Mouse (Mus musculus): ENCODE data around the gene Dgka. TPM values are rescaled to one million over a fixed set of nuclear protein-coding genes. Genes with fewer than 3 reads are reported as not detected.
"Not testable (repeated sequence)": the region's sequence is repeated elsewhere in the genome, so short reads cannot be mapped to it uniquely, and the experiment has no call there.

Gene Dgka
- polyA plus RNA-seq, 1 experiment from 2014 or later = 5.0 TPM

DNA sequence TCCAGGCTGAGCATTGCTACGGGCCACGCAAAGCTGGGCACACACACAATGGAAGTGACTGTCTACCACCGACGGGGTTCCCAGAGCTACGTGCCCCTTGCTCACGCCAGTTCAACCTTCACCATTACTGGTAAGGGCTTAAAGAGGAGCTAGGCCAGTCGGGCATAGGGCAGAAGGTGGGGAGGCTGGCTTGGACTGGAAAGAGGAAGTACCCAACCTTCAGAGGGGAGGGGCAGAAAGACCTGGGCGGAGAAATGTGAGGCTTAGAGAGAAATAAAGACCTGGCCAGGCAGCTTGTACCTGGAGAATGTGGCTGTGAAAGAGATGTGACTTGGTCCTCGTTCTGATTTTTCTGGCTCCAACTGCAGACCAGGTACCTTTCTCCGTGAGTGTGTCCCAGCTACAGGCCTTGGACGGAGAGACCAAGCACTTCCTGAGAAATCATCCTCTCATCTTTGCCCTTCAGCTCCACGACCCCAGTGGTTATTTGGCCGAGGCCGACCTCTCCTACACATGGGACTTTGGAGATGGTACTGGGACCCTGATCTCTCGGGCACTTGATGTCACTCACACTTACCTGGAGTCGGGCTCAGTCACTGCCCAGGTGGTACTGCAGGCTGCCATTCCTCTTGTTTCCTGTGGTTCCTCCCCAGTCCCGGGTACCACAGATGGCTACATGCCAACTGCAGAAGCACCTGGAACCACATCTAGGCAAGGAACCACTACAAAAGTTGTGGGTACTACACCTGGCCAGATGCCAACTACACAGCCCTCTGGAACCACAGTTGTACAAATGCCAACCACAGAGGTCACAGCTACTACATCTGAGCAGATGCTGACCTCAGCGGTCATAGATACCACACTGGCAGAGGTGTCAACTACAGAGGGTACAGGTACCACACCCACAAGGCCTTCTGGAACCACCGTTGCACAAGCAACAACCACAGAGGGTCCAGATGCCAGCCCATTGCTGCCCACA lies 28.8 kb downstream of the Dgka start:
- 85% methylated on average over 19 of the region's 19 CpGs for WGBS
- Histone ChIP-seq H3K4me3 (ENCODE audit: low read depth, low read length) (no peak overlapping the region), H3K9me3 (ENCODE audit: control insufficient read depth, low read length) (no peaks in the 10 kb centered on the region), H3K36me3 (ENCODE audit: control insufficient read depth, insufficient read depth, low read length) (no peaks in the 10 kb centered on the region), H3K4me1 (replicated peaks; ENCODE audit: control insufficient read depth, insufficient read depth, low read length) (no peaks in the 10 kb centered on the region), H3K9ac (ENCODE audit: low read depth, low read length) (no peak overlapping the region), H3K4me2 (replicated peaks; ENCODE audit: low read depth, low read length) (no peak overlapping the region), H3K27ac (ENCODE audit: low read depth, low read length) (no peak overlapping the region), H3K27me3 (ENCODE audit: control insufficient read depth, insufficient read depth, low read length) (no peaks in the 10 kb centered on the region)
- ATAC-seq (ENCODE audit: low FRiP score) (no peak), DNase-seq (ENCODE audit: low spot score) (no peak)

DNA sequence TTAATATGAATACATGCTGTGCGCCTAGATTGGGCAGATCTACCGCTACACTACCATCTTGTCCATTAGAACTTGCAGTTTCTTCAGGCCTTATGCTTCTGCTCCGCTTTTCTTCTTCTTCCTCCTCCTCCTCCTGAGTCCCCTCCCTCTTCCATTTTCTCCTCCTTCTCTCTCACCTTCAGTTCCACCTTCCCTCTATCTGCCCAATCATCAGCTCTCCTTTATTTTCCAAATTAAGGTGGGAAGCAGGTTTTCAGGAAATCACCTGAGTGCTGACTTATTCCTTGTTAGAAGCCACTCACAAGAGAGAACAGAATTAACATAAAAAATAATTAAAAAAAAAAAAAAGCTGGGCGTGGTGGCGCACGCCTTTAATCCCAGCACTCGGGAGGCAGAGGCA lies 33.3 kb downstream of the Dgka start:
- ATAC-seq (ENCODE audit: low FRiP score); H3K9ac ChIP-seq (ENCODE audit: low read depth, low read length); H3K36me3 ChIP-seq (ENCODE audit: control insufficient read depth, insufficient read depth, low read length); H3K27ac ChIP-seq (ENCODE audit: low read depth, low read length); H3K4me1 ChIP-seq (replicated peaks; ENCODE audit: control insufficient read depth, insufficient read depth, low read length); H3K27me3 ChIP-seq (ENCODE audit: control insufficient read depth, insufficient read depth, low read length); H3K4me2 ChIP-seq (replicated peaks; ENCODE audit: low read depth, low read length); H3K9me3 ChIP-seq (ENCODE audit: control insufficient read depth, low read length); DNase-seq (ENCODE audit: low spot score); H3K4me3 ChIP-seq (ENCODE audit: low read depth, low read length): not testable (repeated sequence)
- 93% methylated on average over 7 of the region's 7 CpGs for WGBS

DNA sequence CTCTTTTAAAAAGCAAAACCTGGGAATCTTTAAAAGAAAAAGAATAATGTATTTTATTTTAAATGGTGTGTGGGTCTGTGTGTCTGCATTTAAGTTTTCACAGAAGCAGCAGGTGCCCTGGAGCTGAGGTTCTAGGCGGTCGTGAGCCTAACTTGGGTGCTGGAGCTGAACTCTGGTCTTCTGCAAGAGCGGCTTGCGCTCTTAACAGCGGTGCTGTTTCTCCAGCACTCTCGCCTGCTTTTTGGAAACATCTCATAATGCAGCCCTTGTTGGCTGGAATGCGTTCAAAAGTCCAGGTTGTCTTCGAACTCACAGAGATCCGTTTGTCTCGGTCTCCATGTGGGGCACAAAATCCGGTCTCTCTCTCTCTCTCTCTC lies 39.4 kb downstream of the Dgka start:
- H3K9me3 ChIP-seq (ENCODE audit: control insufficient read depth, low read length) = no peaks in the 10 kb centered on the region
- H3K4me2 ChIP-seq (replicated peaks; ENCODE audit: low read depth, low read length) = peak overlapping the region; percentile 43
- H3K36me3 ChIP-seq (ENCODE audit: control insufficient read depth, insufficient read depth, low read length) = 0 out of 2 replicates have a peak, but pooled peaks cover 2% of the 10 kb centered on the region
- no peaks in the 10 kb centered on the region for H3K4me1 ChIP-seq (replicated peaks; ENCODE audit: control insufficient read depth, insufficient read depth, low read length)
- 10% methylated on average over 11 of the region's 11 CpGs for WGBS
- no peaks in the 10 kb centered on the region for H3K27me3 ChIP-seq (ENCODE audit: control insufficient read depth, insufficient read depth, low read length)
- ATAC-seq (ENCODE audit: low FRiP score) = peak; percentile 25
- H3K4me3 ChIP-seq (ENCODE audit: low read depth, low read length) = peak overlapping the region; percentile 73
- peak; percentile 37 for DNase-seq (ENCODE audit: low spot score)
- peak overlapping the region; percentile 44 for H3K9ac ChIP-seq (ENCODE audit: low read depth, low read length)
- H3K27ac ChIP-seq (ENCODE audit: low read depth, low read length) = no peak overlapping the region

DNA sequence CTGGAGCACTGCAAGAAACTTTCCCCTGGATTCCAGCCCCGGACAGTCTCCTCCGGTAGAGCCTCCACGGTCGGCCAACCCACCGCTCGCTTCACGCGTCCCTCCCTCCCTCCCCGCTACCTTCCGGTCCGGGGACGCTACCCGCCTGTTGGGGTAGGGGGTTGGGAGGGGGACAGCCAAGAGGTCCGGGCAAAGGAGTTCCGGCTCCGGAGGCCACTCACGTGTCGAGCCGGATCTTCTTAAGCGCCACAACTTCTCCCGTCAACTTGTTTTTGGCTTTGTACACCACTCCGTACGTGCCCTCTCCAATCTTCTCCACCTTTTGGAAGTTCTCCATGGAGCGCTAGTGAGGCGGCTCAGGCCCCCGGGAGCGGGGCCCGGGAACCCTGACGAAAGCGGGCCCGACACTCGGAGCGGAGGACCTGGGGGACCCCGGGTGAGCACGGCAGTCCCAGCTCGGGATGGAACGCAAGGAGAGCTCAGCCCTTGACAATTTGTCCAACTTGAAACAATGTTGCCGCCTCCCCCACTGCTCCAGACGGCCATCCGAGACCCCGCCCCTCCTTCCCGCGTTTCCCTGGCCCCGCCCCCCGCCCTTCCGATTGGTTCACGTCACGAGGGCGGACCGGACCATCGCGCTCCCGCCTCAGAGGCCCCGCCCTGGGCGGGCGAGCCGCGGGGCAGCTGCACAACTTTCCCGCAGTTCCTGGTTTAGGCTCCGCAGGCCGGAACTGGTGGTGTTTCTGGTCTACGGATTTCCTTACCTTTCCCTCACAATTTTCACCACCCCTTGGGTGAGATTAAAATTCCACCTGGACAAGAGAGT lies 40.0 kb downstream of the Dgka start, which contains the start of gene Cdk2:
TSS of gene Cdk2 (minus strand) at position 541 of the 826 bp plus-strand sequence.
- WGBS = 0% methylated on average over 51 of the region's 62 CpGs
- Histone ChIP-seq H3K27me3 (ENCODE audit: control insufficient read depth, insufficient read depth, low read length) (no peaks in the 10 kb centered on the region), H3K9ac (ENCODE audit: low read depth, low read length) (peak within 1 kb of the TSS; percentile 63), H3K4me1 (replicated peaks; ENCODE audit: control insufficient read depth, insufficient read depth, low read length) (no peaks in the 10 kb centered on the region), H3K36me3 (ENCODE audit: control insufficient read depth, insufficient read depth, low read length) (0 out of 2 replicates have a peak, but pooled peaks cover 2% of the 10 kb centered on the region), H3K27ac (ENCODE audit: low read depth, low read length) (peak within 1 kb of the TSS; percentile 60), H3K4me3 (ENCODE audit: low read depth, low read length) (peak within 1 kb of the TSS; percentile 73), H3K9me3 (ENCODE audit: control insufficient read depth, low read length) (no peaks in the 10 kb centered on the region), H3K4me2 (replicated peaks; ENCODE audit: low read depth, low read length) (peak within 1 kb of the TSS; percentile 82)
- ATAC-seq (ENCODE audit: low FRiP score) = peak; percentile 96
- DNase-seq (ENCODE audit: low spot score) = peak; percentile 95

DNA sequence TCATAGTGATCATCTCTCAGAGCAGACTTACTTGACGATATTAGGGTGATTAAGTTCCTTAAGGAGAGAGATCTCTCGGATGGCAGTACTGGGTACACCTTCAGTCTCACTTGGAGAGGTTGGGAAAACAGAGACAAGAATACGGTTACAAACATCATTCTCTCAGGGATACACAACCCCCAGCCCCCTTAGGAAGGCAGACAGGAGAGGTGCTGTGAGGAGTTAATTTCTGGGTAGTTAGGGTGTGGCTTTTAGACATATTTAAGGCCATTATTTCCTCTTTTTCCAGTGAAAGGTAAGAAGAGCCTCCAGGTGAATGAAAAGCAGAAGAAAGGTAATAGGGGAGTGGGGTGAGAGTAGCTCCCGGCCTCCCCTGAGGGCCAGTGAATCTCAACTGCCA lies 40.8 kb downstream of the Dgka start, which contains the start of gene Pmel:
TSS of gene Pmel (plus strand) at position 301 of the 400 bp plus-strand sequence.
- no peaks in the 10 kb centered on the region for H3K4me1 ChIP-seq (replicated peaks; ENCODE audit: control insufficient read depth, insufficient read depth, low read length)
- DNase-seq (ENCODE audit: low spot score) = no peak
- WGBS = 29% methylated on average over 4 of the region's 4 CpGs
- ATAC-seq (ENCODE audit: low FRiP score) = no peak; the same call in 1 of the 2 replicates
- H3K4me2 ChIP-seq (replicated peaks; ENCODE audit: low read depth, low read length) = peak within 1 kb of the TSS; percentile 82
- peak within 1 kb of the TSS; percentile 73 for H3K4me3 ChIP-seq (ENCODE audit: low read depth, low read length)
- H3K9me3 ChIP-seq (ENCODE audit: control insufficient read depth, low read length) = no peaks in the 10 kb centered on the region
- peak within 1 kb of the TSS; percentile 60 for H3K27ac ChIP-seq (ENCODE audit: low read depth, low read length)
- 0 out of 2 replicates have a peak, but pooled peaks cover 2% of the 10 kb centered on the region for H3K36me3 ChIP-seq (ENCODE audit: control insufficient read depth, insufficient read depth, low read length)
- H3K27me3 ChIP-seq (ENCODE audit: control insufficient read depth, insufficient read depth, low read length) = no peaks in the 10 kb centered on the region
- peak within 1 kb of the TSS; percentile 63 for H3K9ac ChIP-seq (ENCODE audit: low read depth, low read length)

DNA sequence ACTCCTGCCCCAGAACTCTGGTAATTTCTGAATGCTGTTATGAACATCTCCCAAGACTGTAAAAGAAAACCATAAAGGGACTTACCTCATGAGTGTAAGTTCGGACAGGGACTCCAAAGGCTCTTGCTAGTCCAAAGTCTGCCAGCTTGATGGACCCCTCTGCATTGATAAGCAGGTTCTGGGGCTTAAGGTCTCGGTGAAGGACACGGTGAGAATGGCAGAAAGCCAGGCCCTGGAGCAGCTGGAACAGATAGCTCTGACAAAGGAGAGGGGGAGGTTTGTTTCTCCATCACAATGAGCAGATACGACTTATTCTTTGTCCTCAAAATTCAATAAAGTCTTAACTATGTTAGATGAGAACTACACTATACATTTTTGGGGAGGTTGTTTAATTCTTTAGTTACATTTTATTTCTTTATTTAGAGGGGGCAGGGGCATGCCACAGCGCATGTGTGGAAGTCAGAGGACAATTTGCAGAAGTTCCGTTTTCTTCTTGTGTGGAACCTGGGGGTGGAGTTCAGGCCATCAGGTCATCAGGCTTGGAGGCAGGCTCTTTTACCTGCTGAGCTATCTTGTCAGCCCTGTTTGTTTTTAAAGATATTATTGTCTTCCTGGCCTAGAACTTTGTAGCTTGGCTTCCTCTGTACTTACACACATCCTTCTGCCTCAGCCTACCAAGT lies 42.2 kb downstream of the Dgka start:
- Histone ChIP-seq H3K27ac (ENCODE audit: low read depth, low read length) (no peak overlapping the region), H3K4me1 (replicated peaks; ENCODE audit: control insufficient read depth, insufficient read depth, low read length) (no peaks in the 10 kb centered on the region), H3K9me3 (ENCODE audit: control insufficient read depth, low read length) (no peaks in the 10 kb centered on the region), H3K36me3 (ENCODE audit: control insufficient read depth, insufficient read depth, low read length) (0 out of 2 replicates have a peak, but pooled peaks cover 2% of the 10 kb centered on the region), H3K9ac (ENCODE audit: low read depth, low read length) (no peak overlapping the region), H3K4me3 (ENCODE audit: low read depth, low read length) (no peak overlapping the region), H3K4me2 (replicated peaks; ENCODE audit: low read depth, low read length) (no peak overlapping the region), H3K27me3 (ENCODE audit: control insufficient read depth, insufficient read depth, low read length) (no peaks in the 10 kb centered on the region)
- no peak for ATAC-seq (ENCODE audit: low FRiP score)
- no peak for DNase-seq (ENCODE audit: low spot score)
- 87% methylated on average over 6 of the region's 6 CpGs for WGBS

DNA sequence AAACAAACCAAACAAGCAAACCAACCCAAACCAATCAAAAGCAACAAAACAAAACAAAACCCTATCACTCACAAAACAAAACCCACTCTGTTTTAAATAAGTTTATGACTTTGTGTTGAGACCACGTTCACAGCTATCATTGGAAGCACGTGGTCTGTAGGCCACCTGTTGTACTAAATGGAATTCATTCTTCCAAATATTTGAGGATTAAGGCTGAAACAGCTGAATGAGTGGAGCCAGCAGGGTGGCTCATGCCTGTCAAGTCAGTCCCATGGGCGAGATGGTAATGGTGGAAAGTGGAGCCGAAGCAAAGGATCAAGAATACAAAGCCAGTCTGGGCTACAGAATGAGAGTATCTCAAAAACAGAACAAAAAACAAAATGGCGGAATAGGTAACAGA lies 43.9 kb downstream of the Dgka start:
- Histone ChIP-seq H3K4me2 (replicated peaks; ENCODE audit: low read depth, low read length) (no peak overlapping the region), H3K9me3 (ENCODE audit: control insufficient read depth, low read length) (no peaks in the 10 kb centered on the region), H3K27me3 (ENCODE audit: control insufficient read depth, insufficient read depth, low read length) (no peaks in the 10 kb centered on the region), H3K27ac (ENCODE audit: low read depth, low read length) (no peak overlapping the region), H3K36me3 (ENCODE audit: control insufficient read depth, insufficient read depth, low read length) (0 out of 2 replicates have a peak, but pooled peaks cover 2% of the 10 kb centered on the region), H3K4me1 (replicated peaks; ENCODE audit: control insufficient read depth, insufficient read depth, low read length) (no peaks in the 10 kb centered on the region), H3K9ac (ENCODE audit: low read depth, low read length) (no peak overlapping the region), H3K4me3 (ENCODE audit: low read depth, low read length) (no peak overlapping the region)
- WGBS = 96% methylated on average over 5 of the region's 5 CpGs
- ATAC-seq (ENCODE audit: low FRiP score) (no peak), DNase-seq (ENCODE audit: low spot score) (no peak)

DNA sequence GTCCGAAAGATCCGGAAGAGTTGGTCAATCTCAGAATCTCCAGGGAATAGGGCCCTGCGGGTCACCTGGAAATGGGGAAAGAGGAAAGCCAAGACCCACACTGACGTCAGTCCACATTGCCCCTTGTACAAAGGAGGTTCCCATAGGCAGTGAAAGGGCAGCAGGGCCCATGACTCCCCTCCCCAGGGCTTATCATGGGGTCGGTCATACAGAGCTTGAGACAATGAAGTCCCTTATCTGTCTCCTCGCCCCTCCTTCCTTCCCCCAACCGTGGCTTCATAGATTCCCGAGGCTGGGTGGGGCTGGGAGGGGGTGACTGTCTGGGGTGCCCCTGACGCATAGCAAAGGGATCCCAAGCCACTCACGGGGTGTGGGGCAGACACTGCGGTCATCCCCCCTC lies 45.0 kb downstream of the Dgka start:
- no peak overlapping the region for H3K4me2 ChIP-seq (replicated peaks; ENCODE audit: low read depth, low read length)
- DNase-seq (ENCODE audit: low spot score) (no peak), ATAC-seq (ENCODE audit: low FRiP score) (no peak)
- H3K36me3 ChIP-seq (ENCODE audit: control insufficient read depth, insufficient read depth, low read length) = 0 out of 2 replicates have a peak, but pooled peaks cover 2% of the 10 kb centered on the region
- no peak overlapping the region for H3K9ac ChIP-seq (ENCODE audit: low read depth, low read length)
- no peaks in the 10 kb centered on the region for H3K27me3 ChIP-seq (ENCODE audit: control insufficient read depth, insufficient read depth, low read length)
- no peak overlapping the region for H3K27ac ChIP-seq (ENCODE audit: low read depth, low read length)
- 84% methylated on average over 11 of the region's 11 CpGs for WGBS
- no peak overlapping the region for H3K4me3 ChIP-seq (ENCODE audit: low read depth, low read length)
- no peaks in the 10 kb centered on the region for H3K9me3 ChIP-seq (ENCODE audit: control insufficient read depth, low read length)
- no peaks in the 10 kb centered on the region for H3K4me1 ChIP-seq (replicated peaks; ENCODE audit: control insufficient read depth, insufficient read depth, low read length)
